In the genomic region with DNA sequence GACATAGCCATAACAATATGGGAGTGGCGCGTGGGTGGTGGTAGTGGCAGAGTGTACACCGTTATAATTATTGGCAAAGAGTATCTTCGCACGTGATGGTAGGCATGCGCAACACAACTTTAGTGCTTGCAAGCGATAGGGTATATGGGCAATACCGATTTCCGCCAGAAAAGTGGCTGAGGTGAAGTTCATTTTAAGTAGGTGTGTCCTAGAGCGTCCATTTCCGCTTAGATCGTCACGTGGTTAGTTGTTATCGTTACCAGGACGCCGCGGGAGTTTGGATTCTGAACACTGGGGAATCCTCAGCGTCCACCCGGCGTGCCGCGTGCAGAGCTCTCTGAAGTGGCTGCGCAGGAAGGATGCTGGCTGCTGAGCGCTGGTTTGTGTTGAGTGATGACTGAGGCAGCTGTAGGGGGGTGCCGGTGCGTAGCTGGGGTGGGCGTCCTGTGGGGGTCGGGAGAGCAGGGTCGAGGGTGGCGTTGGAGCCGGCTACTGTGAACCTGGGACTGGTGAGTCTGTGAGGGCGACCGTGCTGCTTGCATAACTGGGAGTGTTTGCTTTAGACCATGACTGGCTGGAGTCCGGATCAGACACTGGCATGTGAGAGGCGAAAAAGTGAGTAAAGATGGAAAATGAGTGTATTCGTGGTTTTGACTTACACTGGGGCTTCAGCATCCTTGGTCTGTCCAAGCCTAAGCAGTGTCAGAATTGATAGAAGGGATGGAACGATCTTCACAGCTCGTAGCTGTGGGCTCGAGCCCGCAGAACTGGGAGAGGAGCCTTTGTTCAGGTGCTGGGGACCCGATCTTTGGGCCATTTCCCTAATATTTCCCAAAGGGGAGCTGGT, we compare ENCODE assay signal across 8 mouse cellular contexts. TPM values are rescaled to one million over a fixed set of nuclear protein-coding genes. Genes with fewer than 3 reads are reported as not detected.
DNase-seq lines count a peak whose midpoint lies in the region; ATAC-seq and TF ChIP-seq lines count a peak whose summit lies in the region.

A gene (plus strand): TSS at position 274 of the 847 bp plus-strand sequence.

- no peak for TF ChIP-seq POLR2A in cerebellum, adult 2 months (IDR thresholded peaks at IDR 0.05; ENCODE audit: borderline replicate concordance, insufficient read depth, low read length)
- TF ChIP-seq POLR2A in kidney, adult 2 months (IDR thresholded peaks at IDR 0.05; ENCODE audit: low read depth, low read length) = no peak

- H3K27me3 ChIP-seq in cerebellum, adult 2 months (ENCODE audit: control insufficient read depth, insufficient read depth, low read length) = no peaks in the 10 kb centered on the region; the same call in 1 of the 2 replicates
- 0 out of 2 replicates have a peak, but pooled peaks cover 5% of the 10 kb centered on the region for H3K27me3 ChIP-seq in embryonic facial prominence, embryonic 12.5 days
- no peaks in the 10 kb centered on the region for H3K27me3 ChIP-seq in kidney, adult 2 months (replicated peaks; ENCODE audit: control insufficient read depth, insufficient read depth, low read length)
- H3K27me3 ChIP-seq in midbrain, embryonic 10.5 days (ENCODE audit: low read depth, poor library complexity, severe bottlenecking) = peaks cover 7% of the 10 kb centered on the region; the same call in 1 of the 2 replicates

- intact Hi-C loops in left cerebral cortex, postnatal 4 days (cut with DNase I) = no loop called here

- H3K4me2 ChIP-seq in embryonic facial prominence, embryonic 12.5 days (replicated peaks) = peak within 1 kb of the TSS; percentile 81

- no peaks in the 10 kb centered on the region for H3K9me3 ChIP-seq in embryonic facial prominence, embryonic 12.5 days
- H3K9me3 ChIP-seq in midbrain, embryonic 10.5 days (replicated peaks) = no peaks in the 10 kb centered on the region

- TF ChIP-seq CTCF in cerebellum, adult 2 months (IDR thresholded peaks at IDR 0.05; ENCODE audit: borderline replicate concordance, insufficient read depth, low read depth, low read length) = no peak
- no peak for TF ChIP-seq CTCF in kidney, adult 2 months (conservative IDR thresholded peaks at IDR 0.05; ENCODE audit: insufficient read depth, insufficient read length, low read depth, low read length)

- no peak for ATAC-seq in cerebellum, adult (ENCODE audit: insufficient number of reproducible peaks, low FRiP score, low TSS enrichment)
- peak; percentile 81 for ATAC-seq in embryonic facial prominence, embryonic 12.5 days (ENCODE audit: insufficient number of reproducible peaks, insufficient read depth, low FRiP score, low TSS enrichment)

- H3K36me3 ChIP-seq in embryonic facial prominence, embryonic 12.5 days = no peaks in the 10 kb centered on the region
- H3K36me3 ChIP-seq in kidney, adult 2 months (ENCODE audit: control insufficient read depth, insufficient read depth, low read length) = no peaks in the 10 kb centered on the region
- H3K36me3 ChIP-seq in midbrain, embryonic 10.5 days = no peaks in the 10 kb centered on the region

- no peak within 1 kb of the TSS for H3K27ac ChIP-seq in cerebellum, adult 2 months (ENCODE audit: insufficient read depth, low read length)
- no peak within 1 kb of the TSS for H3K27ac ChIP-seq in embryonic facial prominence, embryonic 12.5 days
- H3K27ac ChIP-seq in kidney, adult 2 months (ENCODE audit: insufficient read depth, low read depth, low read length) = no peak within 1 kb of the TSS
- peak within 1 kb of the TSS; percentile 63; the same call in 1 of the 2 replicates for H3K27ac ChIP-seq in midbrain, embryonic 10.5 days (replicated peaks)

- WGBS in cerebellum, adult 2 months = 13% methylated on average over 41 of the region's 41 CpGs
- 14% methylated on average over 41 of the region's 41 CpGs for WGBS in embryonic facial prominence, embryonic 12.5 days
- 16% methylated on average over 41 of the region's 41 CpGs for WGBS in kidney, adult 2 months
- WGBS in midbrain, embryonic 10.5 days = 16% methylated on average over 41 of the region's 41 CpGs

- H3K4me3 ChIP-seq in cerebellum, adult 2 months (replicated peaks; ENCODE audit: insufficient read depth, low read depth, low read length) = peak within 1 kb of the TSS; percentile 30
- peak within 1 kb of the TSS; percentile 40 for H3K4me3 ChIP-seq in embryonic facial prominence, embryonic 12.5 days
- H3K4me3 ChIP-seq in kidney, adult 2 months (ENCODE audit: insufficient read depth, low read depth, low read length) = peak within 1 kb of the TSS; percentile 30; the same call in 1 of the 2 replicates
- H3K4me3 ChIP-seq in midbrain, embryonic 10.5 days = peak within 1 kb of the TSS; percentile 60

- H3K4me1 ChIP-seq in cerebellum, adult 2 months (ENCODE audit: control insufficient read depth, insufficient read depth, low read length) = no peaks in the 10 kb centered on the region
- no peaks in the 10 kb centered on the region for H3K4me1 ChIP-seq in embryonic facial prominence, embryonic 12.5 days
- no peaks in the 10 kb centered on the region for H3K4me1 ChIP-seq in kidney, adult 2 months (ENCODE audit: control insufficient read depth, insufficient read depth, low read length)
- H3K4me1 ChIP-seq in midbrain, embryonic 10.5 days = peaks cover 21% of the 10 kb centered on the region

- H3K9ac ChIP-seq in embryonic facial prominence, embryonic 12.5 days = no peak within 1 kb of the TSS

- peak; percentile 25 to 30 for DNase-seq in cerebellum, adult 2 months
- peak; percentile 4 to 21 for DNase-seq in heart, adult 9 months (ENCODE audit: low spot score in 2 of 2)
- peak; percentile 54 for DNase-seq in kidney, adult 2 months
- peak; percentile 53 for DNase-seq in left cerebral cortex, postnatal 4 days
- peak; percentile 79 for DNase-seq in midbrain, embryonic 10.5 days (ENCODE audit: low spot score)
- DNase-seq in right cerebral cortex, postnatal 25 days = peak; percentile 70

RNA-seq across cellular contexts. Expression of the gene that starts here (rescaled TPM):
- 0.05 and 0.10 TPM in 2 replicates for polyA plus RNA-seq in cerebellum, adult 2 months (2012; rRNA removed)
- polyA plus RNA-seq in embryonic facial prominence, embryonic 12.5 days (2016; fragmentation: Nextera tagmentation; extraction: Ambion mirVana) = 0.31 and 0.56 TPM in 2 replicates
- polyA plus RNA-seq in kidney, adult 2 months (2012; rRNA removed) = not detected in 2 replicates
- under 1 TPM in 1 of 2 experiments, not detected in 1; 0.34 TPM for total RNA-seq in left cerebral cortex, postnatal 4 days (2021)
- polyA plus RNA-seq in midbrain, embryonic 10.5 days (2016; fragmentation: Nextera tagmentation; extraction: Ambion mirVana) = 0.87 and 1.6 TPM in 2 replicates

Comparison
In these comparisons a context has a peak if more than half of its experiments do, and no peak if none do; other contexts are left out.
1. Peak in DNase-seq and H3K4me3 ChIP-seq in cerebellum, adult 2 months; RNA of the gene not detected or under 1 TPM.
2. Peak in ATAC-seq, H3K4me3 ChIP-seq and H3K4me2 ChIP-seq in embryonic facial prominence, embryonic 12.5 days; RNA of the gene not detected or under 1 TPM.
3. Peak in DNase-seq and H3K4me3 ChIP-seq in kidney, adult 2 months; RNA of the gene not detected or under 1 TPM.
4. Peak in DNase-seq in left cerebral cortex, postnatal 4 days; RNA of the gene not detected or under 1 TPM.
5. DNase-seq: peak in every context shown above with its lines; median percentile 79 in midbrain, embryonic 10.5 days; 70 in right cerebral cortex, postnatal 25 days; 54 in kidney, adult 2 months; 53 in left cerebral cortex, postnatal 4 days; 28 in cerebellum, adult 2 months; 12 in heart, adult 9 months.